Mouse (Mus musculus): ENCODE results near the gene Gm8257.
"Not testable (repeated sequence)": the region's sequence is repeated elsewhere in the genome, so short reads cannot be mapped to it uniquely, and the experiment has no call there.

Gm8257 gene

GRCm38 (mm10) chr14:44706356-44706755 is at the start of gene Gm8257:
Gene Gm8257 (minus strand): TSS chr14:44706456.
- DNase-seq (ENCODE audit: low read depth, low spot score): not testable (repeated sequence)

GRCm38 (mm10) chr14:44750240-44750639 is 44.0 kb upstream of the Gm8257 start, which contains the start of gene Gm8267:
Gene Gm8267 (minus strand): TSS chr14:44750340.
- no peak for DNase-seq (ENCODE audit: low read depth, low spot score)

- DNase-seq (ENCODE audit: low read depth, low spot score): not testable (repeated sequence)
Observed at GRCm38 (mm10) chr14:44742789-44743188, 36.5 kb upstream of the Gm8257 start.

GRCm38 (mm10) chr14:44730711-44731110 is 24.5 kb upstream of the Gm8257 start:
- DNase-seq (ENCODE audit: low read depth, low spot score): not testable (repeated sequence)

GRCm38 (mm10) chr14:44627737-44628136 is 78.5 kb downstream of the Gm8257 start, which contains the start of gene Gm5624:
Gene Gm5624 (minus strand): TSS chr14:44627938.
- not testable (repeated sequence) for DNase-seq (ENCODE audit: low read depth, low spot score)
